Mouse (Mus musculus) liver, postnatal 0 days (tissue): ENCODE data around the gene Tnik.

Source experiments
- CTCF ChIP-seq: sonication (generic); IDR thresholded peaks from 2 replicates; pipeline ENCODE4 v1.5.1; 2016; ENCODE audit warnings: antibody characterized with exemption, low read depth
- EP300 ChIP-seq: IDR thresholded peaks from 2 replicates; pipeline ENCODE4 v1.6.1; 2016; ENCODE audit warnings: antibody characterized with exemption, low read depth, mild to moderate bottlenecking

DNA sequence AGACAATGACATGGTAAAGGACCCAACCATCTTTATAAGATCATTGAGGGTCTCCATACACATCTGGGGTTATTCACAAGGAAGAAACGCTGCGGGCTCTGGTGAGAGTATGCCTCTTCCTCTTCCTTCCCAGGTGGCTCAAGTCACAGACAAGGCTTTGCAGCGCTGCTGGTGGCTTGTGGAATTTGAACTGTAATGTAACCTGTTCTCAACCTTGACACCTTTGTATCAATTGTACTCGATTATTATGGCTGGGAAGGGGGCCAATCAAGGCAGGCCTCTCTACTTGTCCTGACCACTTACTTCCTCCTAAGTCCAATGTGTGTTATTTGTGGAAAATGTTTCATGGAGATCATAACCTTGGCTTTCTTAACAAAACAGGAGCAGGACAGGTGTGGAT, 30.1 kb upstream of the Tnik start:
- TF ChIP-seq CTCF (no peak), EP300 (no peak)
